Mouse (Mus musculus) T-cell, adult 66 days (primary cell): ENCODE measurements around the gene Gpatch11. TPM values are rescaled to one million over a fixed set of nuclear protein-coding genes. Genes with fewer than 3 reads are reported as not detected.

Experiments used
- total RNA-seq, 2 experiments: library from RNA; stranded (reverse); gene quantifications; 3 replicates in 1 of 2; 4 replicates in 1 of 2; pipeline ENCODE4 v1.2.4; 2023

The Gpatch11 gene
- 10 to 100 TPM; 25.0 to 35.6 TPM for total RNA-seq

GRCm38 (mm10) chr17:78834856-78835835 lies at the start of gene Gpatch11, which contains the start of gene Heatr5b:
Gene Gpatch11 (plus strand): TSS chr17:78835567.
Gene Heatr5b (minus strand): TSS chr17:78835364.

GRCm38 (mm10) chr17:78882401-78883112 lies 47.2 kb downstream of the Gpatch11 start, which contains the start of gene Eif2ak2:
Gene Eif2ak2 (minus strand): TSS chr17:78882573.

Other genes with a start within 250 kb of the Gpatch11 start
- gene Strn, start 98.4 kb upstream of the Gpatch11 start, total RNA-seq: 10 to 100 TPM; 36.8 to 39.4 TPM
- gene Heatr5b, start 203 bp upstream of the Gpatch11 start, total RNA-seq: 10 to 100 TPM; 28.9 to 36.1 TPM
- gene Eif2ak2, start 47.0 kb downstream of the Gpatch11 start, total RNA-seq: 10 to 100 TPM; 24.8 to 25.0 TPM
- gene Sult6b1, start 71.4 kb downstream of the Gpatch11 start, total RNA-seq: not detected
- 10 to 100 TPM; 11.0 to 11.4 TPM for gene Cebpzos, start 80.9 kb downstream of the Gpatch11 start, total RNA-seq
- gene Cebpz, start 101.5 kb downstream of the Gpatch11 start, total RNA-seq: 10 to 100 TPM; 89.8 to 98.6 TPM
- gene Ndufaf7, start 101.6 kb downstream of the Gpatch11 start, total RNA-seq: 10 to 100 TPM; 16.7 to 19.1 TPM
- 10 to 100 TPM; 58.3 to 59.5 TPM for gene Prkd3, start 185.2 kb downstream of the Gpatch11 start, total RNA-seq
- gene Qpct, start 216.3 kb downstream of the Gpatch11 start, total RNA-seq: 1 to 10 TPM; 6.6 to 8.7 TPM